Mouse (Mus musculus): ENCODE measurements at regions not wholly inside any gene's neighbourhood (a gene's known extent, or its start where the extent isn't known, plus 50 kb on each side); places are given as distances from the start of the nearest gene placed in this dataset.

- Histone ChIP-seq H3K27ac (ENCODE audit: low read depth, low read length) (no peak overlapping the region), H3K4me2 (ENCODE audit: low read depth) (no peak overlapping the region), H3K27me3 (ENCODE audit: control insufficient read depth, insufficient read depth, low read length) (no peaks in the 10 kb centered on the region), H3K4me1 (ENCODE audit: control insufficient read depth, insufficient read depth, low read length) (no peaks in the 10 kb centered on the region), H3K36me3 (ENCODE audit: control insufficient read depth, insufficient read depth, low read length) (no peaks in the 10 kb centered on the region), H3K9ac (ENCODE audit: low read length) (no peak overlapping the region), H3K4me3 (ENCODE audit: low read depth, low read length) (no peak overlapping the region), H3K9me3 (ENCODE audit: control insufficient read depth, low read length) (no peaks in the 10 kb centered on the region)
- 93% methylated on average over 16 of the region's 16 CpGs for WGBS
- no peak for ATAC-seq (ENCODE audit: insufficient read depth, low FRiP score, low TSS enrichment)
- no peak for DNase-seq (ENCODE audit: low spot score)
Measured at GRCm38 (mm10) chr12:77819456-77819855, 374.6 kb upstream of the Gm6657 start.

- no peaks in the 10 kb centered on the region for H3K36me3 ChIP-seq (ENCODE audit: control insufficient read depth, insufficient read depth, low read length)
- no peak for DNase-seq (ENCODE audit: low spot score)
- WGBS: 44% methylated on average over 3 of the region's 3 CpGs
- no peaks in the 10 kb centered on the region for H3K9me3 ChIP-seq (ENCODE audit: control insufficient read depth, low read length)
- no peak for ATAC-seq (ENCODE audit: insufficient read depth, low FRiP score, low TSS enrichment)
- H3K27me3 ChIP-seq (ENCODE audit: control insufficient read depth, insufficient read depth, low read length): no peaks in the 10 kb centered on the region
- no peak overlapping the region for H3K9ac ChIP-seq (ENCODE audit: low read length)
- no peak overlapping the region for H3K4me2 ChIP-seq (ENCODE audit: low read depth)
- no peak overlapping the region for H3K27ac ChIP-seq (ENCODE audit: low read depth, low read length)
- no peak overlapping the region for H3K4me3 ChIP-seq (ENCODE audit: low read depth, low read length)
- H3K4me1 ChIP-seq (ENCODE audit: control insufficient read depth, insufficient read depth, low read length): no peaks in the 10 kb centered on the region
Measured at GRCm38 (mm10) chr12:77823381-77824030, 370.5 kb upstream of the Gm6657 start.

GRCm38 (mm10) chr12:77833411-77834169, 360.5 kb upstream of the Gm6657 start:
- H3K27ac ChIP-seq (ENCODE audit: low read depth, low read length): no peak overlapping the region
- ATAC-seq (ENCODE audit: insufficient read depth, low FRiP score, low TSS enrichment): no peak
- no peaks in the 10 kb centered on the region for H3K4me1 ChIP-seq (ENCODE audit: control insufficient read depth, insufficient read depth, low read length)
- DNase-seq (ENCODE audit: low spot score): no peak
- no peaks in the 10 kb centered on the region for H3K36me3 ChIP-seq (ENCODE audit: control insufficient read depth, insufficient read depth, low read length)
- no peak overlapping the region for H3K9ac ChIP-seq (ENCODE audit: low read length)
- H3K27me3 ChIP-seq (ENCODE audit: control insufficient read depth, insufficient read depth, low read length): no peaks in the 10 kb centered on the region
- 93% methylated on average over 9 of the region's 9 CpGs for WGBS
- H3K4me2 ChIP-seq (ENCODE audit: low read depth): no peak overlapping the region
- no peak overlapping the region for H3K4me3 ChIP-seq (ENCODE audit: low read depth, low read length)
- no peaks in the 10 kb centered on the region for H3K9me3 ChIP-seq (ENCODE audit: control insufficient read depth, low read length)

- Histone ChIP-seq H3K4me2 (ENCODE audit: low read depth) (no peak overlapping the region), H3K9ac (ENCODE audit: low read length) (no peak overlapping the region), H3K27ac (ENCODE audit: low read depth, low read length) (no peak overlapping the region), H3K4me1 (ENCODE audit: control insufficient read depth, insufficient read depth, low read length) (no peaks in the 10 kb centered on the region), H3K27me3 (ENCODE audit: control insufficient read depth, insufficient read depth, low read length) (no peaks in the 10 kb centered on the region), H3K9me3 (ENCODE audit: control insufficient read depth, low read length) (no peaks in the 10 kb centered on the region), H3K4me3 (ENCODE audit: low read depth, low read length) (no peak overlapping the region), H3K36me3 (ENCODE audit: control insufficient read depth, insufficient read depth, low read length) (no peaks in the 10 kb centered on the region)
- 91% methylated on average over 1 of the region's 1 CpGs for WGBS
- no peak for DNase-seq (ENCODE audit: low spot score)
- ATAC-seq (ENCODE audit: insufficient read depth, low FRiP score, low TSS enrichment): no peak
Measured at GRCm38 (mm10) chr12:77834891-77835290, 359.2 kb upstream of the Gm6657 start.

- Histone ChIP-seq H3K4me3 (ENCODE audit: low read depth, low read length) (no peak overlapping the region), H3K27me3 (ENCODE audit: control insufficient read depth, insufficient read depth, low read length) (no peaks in the 10 kb centered on the region), H3K36me3 (ENCODE audit: control insufficient read depth, insufficient read depth, low read length) (no peaks in the 10 kb centered on the region), H3K27ac (ENCODE audit: low read depth, low read length) (no peak overlapping the region), H3K9ac (ENCODE audit: low read length) (no peak overlapping the region), H3K4me1 (ENCODE audit: control insufficient read depth, insufficient read depth, low read length) (no peaks in the 10 kb centered on the region), H3K9me3 (ENCODE audit: control insufficient read depth, low read length) (no peaks in the 10 kb centered on the region), H3K4me2 (ENCODE audit: low read depth) (no peak overlapping the region)
- 79% methylated on average over 2 of the region's 2 CpGs for WGBS
- ATAC-seq (ENCODE audit: insufficient read depth, low FRiP score, low TSS enrichment) (no peak), DNase-seq (ENCODE audit: low spot score) (no peak)
Measured at GRCm38 (mm10) chr12:77836231-77836630, 357.8 kb upstream of the Gm6657 start.

- 72% methylated on average over 7 of the region's 7 CpGs for WGBS
- H3K4me2 ChIP-seq (ENCODE audit: low read depth): no peak overlapping the region
- DNase-seq (ENCODE audit: low spot score): no peak
Measured at GRCm38 (mm10) chr12:77841844-77842415, 352.1 kb upstream of the Gm6657 start.

GRCm38 (mm10) chr12:77852595-77853577, 341.2 kb upstream of the Gm6657 start:
- no peaks in the 10 kb centered on the region for H3K9me3 ChIP-seq (ENCODE audit: control insufficient read depth, low read length)
- no peak overlapping the region for H3K4me3 ChIP-seq (ENCODE audit: low read depth, low read length)
- H3K4me1 ChIP-seq (ENCODE audit: control insufficient read depth, insufficient read depth, low read length): peaks cover 6% of the 10 kb centered on the region; the same call in 1 of the 2 replicates
- H3K4me2 ChIP-seq (ENCODE audit: low read depth): no peak overlapping the region
- peak; percentile 36; the same call in 1 of the 2 replicates for ATAC-seq (ENCODE audit: insufficient read depth, low FRiP score, low TSS enrichment)
- H3K27ac ChIP-seq (ENCODE audit: low read depth, low read length): no peak overlapping the region
- 33% methylated on average over 9 of the region's 9 CpGs for WGBS
- no peak overlapping the region for H3K9ac ChIP-seq (ENCODE audit: low read length)
- no peaks in the 10 kb centered on the region for H3K36me3 ChIP-seq (ENCODE audit: control insufficient read depth, insufficient read depth, low read length)
- peak; percentile 35 for DNase-seq (ENCODE audit: low spot score)
- 0 out of 2 replicates have a peak, but pooled peaks cover 2% of the 10 kb centered on the region for H3K27me3 ChIP-seq (ENCODE audit: control insufficient read depth, insufficient read depth, low read length)

More at GRCm38 (mm10) chr12:77841844-77842415, 352.1 kb upstream of the Gm6657 start:
- H3K9me3 ChIP-seq (ENCODE audit: control insufficient read depth, low read length): no peaks in the 10 kb centered on the region
- H3K4me1 ChIP-seq (ENCODE audit: control insufficient read depth, insufficient read depth, low read length): no peaks in the 10 kb centered on the region
- no peak for ATAC-seq (ENCODE audit: insufficient read depth, low FRiP score, low TSS enrichment)
- no peaks in the 10 kb centered on the region for H3K36me3 ChIP-seq (ENCODE audit: control insufficient read depth, insufficient read depth, low read length)
- H3K27me3 ChIP-seq (ENCODE audit: control insufficient read depth, insufficient read depth, low read length): no peaks in the 10 kb centered on the region
- no peak overlapping the region for H3K4me3 ChIP-seq (ENCODE audit: low read depth, low read length)
- no peak overlapping the region for H3K9ac ChIP-seq (ENCODE audit: low read length)
- H3K27ac ChIP-seq (ENCODE audit: low read depth, low read length): no peak overlapping the region

All from neural tube, embryonic 11.5 days (tissue).